Mouse (Mus musculus): Measurements from ENCODE around the gene Il1a. TPM values are rescaled to one million over a fixed set of nuclear protein-coding genes. Genes with fewer than 3 reads are reported as not detected.

Il1a gene
- polyA plus RNA-seq, 1 experiment from 2014 or later, result 3.7 TPM

GRCm38 (mm10) chr2:129263073-129263472 lies 46.7 kb downstream of the Il1a start:
- peak overlapping the region; percentile 89 for H3K27ac ChIP-seq
- peaks cover 42% of the 10 kb centered on the region for H3K4me1 ChIP-seq (replicated peaks)
- 48% methylated on average over 5 of the region's 5 CpGs for WGBS (ENCODE audit: insufficient replicate concordance)
- H3K9me3 ChIP-seq (replicated peaks), result no peaks in the 10 kb centered on the region
- DNase-seq (no peak), ATAC-seq (ENCODE audit: low read depth) (peak; percentile 77)
- peak overlapping the region; percentile 58 for H3K9ac ChIP-seq
- H3K27me3 ChIP-seq, result 0 out of 2 replicates have a peak, but pooled peaks cover 6% of the 10 kb centered on the region
- H3K36me3 ChIP-seq, result peaks cover 22% of the 10 kb centered on the region
- peak overlapping the region; percentile 23 for H3K4me2 ChIP-seq
- no peak overlapping the region for H3K4me3 ChIP-seq (replicated peaks)

GRCm38 (mm10) chr2:129261151-129261794 lies 48.5 kb downstream of the Il1a start:
- H3K36me3 ChIP-seq, result peaks cover 4% of the 10 kb centered on the region
- H3K27ac ChIP-seq, result 0 out of 2 replicates have a peak overlapping the region, but pooled peaks have one; percentile 24
- peaks cover 51% of the 10 kb centered on the region for H3K4me1 ChIP-seq (replicated peaks)
- no peak overlapping the region for H3K9ac ChIP-seq
- 0 out of 2 replicates have a peak, but pooled peaks cover 6% of the 10 kb centered on the region for H3K27me3 ChIP-seq
- ATAC-seq (ENCODE audit: low read depth), result no peak
- no peak overlapping the region for H3K4me2 ChIP-seq
- 31% methylated on average over 6 of the region's 6 CpGs for WGBS (ENCODE audit: insufficient replicate concordance)
- H3K4me3 ChIP-seq (replicated peaks), result no peak overlapping the region
- DNase-seq, result no peak
- H3K9me3 ChIP-seq (replicated peaks), result no peaks in the 10 kb centered on the region

- WGBS (ENCODE audit: insufficient replicate concordance), result 58% methylated on average over 3 of the region's 3 CpGs
- H3K4me3 ChIP-seq (replicated peaks), result no peak overlapping the region
- ATAC-seq (ENCODE audit: low read depth), result no peak
- no peaks in the 10 kb centered on the region for H3K36me3 ChIP-seq
- H3K9ac ChIP-seq, result no peak overlapping the region; the same call in 1 of the 2 replicates
- no peak overlapping the region for H3K27ac ChIP-seq
- peaks cover 57% of the 10 kb centered on the region for H3K4me1 ChIP-seq (replicated peaks)
- no peaks in the 10 kb centered on the region for H3K9me3 ChIP-seq (replicated peaks)
- no peak for DNase-seq
- H3K4me2 ChIP-seq, result no peak overlapping the region
- H3K27me3 ChIP-seq, result 0 out of 2 replicates have a peak, but pooled peaks cover 6% of the 10 kb centered on the region
Observed at GRCm38 (mm10) chr2:129260646-129261045, 49.1 kb downstream of the Il1a start.

- Histone ChIP-seq H3K27ac (peak overlapping the region; percentile 64), H3K36me3 (no peaks in the 10 kb centered on the region), H3K9ac (peak overlapping the region; percentile 26; the same call in 1 of the 2 replicates), H3K27me3 (0 out of 2 replicates have a peak, but pooled peaks cover 6% of the 10 kb centered on the region), H3K4me2 (no peak overlapping the region), H3K9me3 (replicated peaks) (no peaks in the 10 kb centered on the region), H3K4me3 (replicated peaks) (no peak overlapping the region), H3K4me1 (replicated peaks) (peaks cover 58% of the 10 kb centered on the region)
- 35% methylated on average over 7 of the region's 7 CpGs for WGBS (ENCODE audit: insufficient replicate concordance)
- ATAC-seq (ENCODE audit: low read depth) (peak; percentile 24), DNase-seq (peak; percentile 63)
Observed at GRCm38 (mm10) chr2:129258475-129259211, 51.1 kb downstream of the Il1a start.

- Histone ChIP-seq H3K27me3 (0 out of 2 replicates have a peak, but pooled peaks cover 6% of the 10 kb centered on the region), H3K9me3 (replicated peaks) (no peaks in the 10 kb centered on the region), H3K27ac (peak overlapping the region; percentile 64), H3K4me2 (no peak overlapping the region), H3K4me1 (replicated peaks) (peaks cover 52% of the 10 kb centered on the region), H3K9ac (peak overlapping the region; percentile 22; the same call in 1 of the 2 replicates), H3K36me3 (no peaks in the 10 kb centered on the region), H3K4me3 (replicated peaks) (no peak overlapping the region)
- DNase-seq (no peak), ATAC-seq (ENCODE audit: low read depth) (no peak)
- WGBS (ENCODE audit: insufficient replicate concordance), result 85% methylated on average over 3 of the region's 3 CpGs
Observed at GRCm38 (mm10) chr2:129258056-129258455, 51.7 kb downstream of the Il1a start.

- no peak overlapping the region for H3K4me3 ChIP-seq (replicated peaks)
- DNase-seq (no peak), ATAC-seq (ENCODE audit: low read depth) (no peak)
- H3K27ac ChIP-seq, result peak overlapping the region; percentile 50
- H3K9me3 ChIP-seq (replicated peaks), result no peaks in the 10 kb centered on the region
- H3K4me1 ChIP-seq (replicated peaks), result peaks cover 37% of the 10 kb centered on the region
- H3K36me3 ChIP-seq, result no peaks in the 10 kb centered on the region
- no peak overlapping the region for H3K4me2 ChIP-seq
- 79% methylated on average over 4 of the region's 4 CpGs for WGBS (ENCODE audit: insufficient replicate concordance)
- 0 out of 2 replicates have a peak, but pooled peaks cover 6% of the 10 kb centered on the region for H3K27me3 ChIP-seq
- peak overlapping the region; percentile 26; the same call in 1 of the 2 replicates for H3K9ac ChIP-seq
Observed at GRCm38 (mm10) chr2:129256006-129256405, 53.8 kb downstream of the Il1a start.

- no peaks in the 10 kb centered on the region for H3K27me3 ChIP-seq
- H3K9ac ChIP-seq, result no peak overlapping the region
- peaks cover 35% of the 10 kb centered on the region for H3K4me1 ChIP-seq (replicated peaks)
- DNase-seq (no peak), ATAC-seq (ENCODE audit: low read depth) (no peak)
- no peak overlapping the region for H3K4me3 ChIP-seq (replicated peaks)
- no peaks in the 10 kb centered on the region for H3K9me3 ChIP-seq (replicated peaks)
- no peak overlapping the region for H3K27ac ChIP-seq
- 65% methylated on average over 2 of the region's 2 CpGs for WGBS (ENCODE audit: insufficient replicate concordance)
- no peaks in the 10 kb centered on the region for H3K36me3 ChIP-seq
- no peak overlapping the region for H3K4me2 ChIP-seq
Observed at GRCm38 (mm10) chr2:129254076-129254475, 55.7 kb downstream of the Il1a start.

- H3K9me3 ChIP-seq (replicated peaks), result no peaks in the 10 kb centered on the region
- no peak for ATAC-seq (ENCODE audit: low read depth)
- H3K4me2 ChIP-seq, result no peak overlapping the region
- DNase-seq, result no peak
- no peak overlapping the region for H3K4me3 ChIP-seq (replicated peaks)
- peaks cover 31% of the 10 kb centered on the region for H3K4me1 ChIP-seq (replicated peaks)
- no peaks in the 10 kb centered on the region for H3K36me3 ChIP-seq
- no peak overlapping the region for H3K27ac ChIP-seq
- no peaks in the 10 kb centered on the region for H3K27me3 ChIP-seq
- H3K9ac ChIP-seq, result 0 out of 2 replicates have a peak overlapping the region, but pooled peaks have one; percentile 1
- 72% methylated on average over 2 of the region's 2 CpGs for WGBS (ENCODE audit: insufficient replicate concordance)
Observed at GRCm38 (mm10) chr2:129253631-129253970, 56.2 kb downstream of the Il1a start.

GRCm38 (mm10) chr2:129252836-129253630 lies 56.7 kb downstream of the Il1a start:
- Histone ChIP-seq H3K36me3 (no peaks in the 10 kb centered on the region), H3K27me3 (no peaks in the 10 kb centered on the region), H3K4me3 (replicated peaks) (no peak overlapping the region), H3K27ac (peak overlapping the region; percentile 32), H3K9ac (0 out of 2 replicates have a peak overlapping the region, but pooled peaks have one; percentile 1), H3K4me2 (no peak overlapping the region), H3K4me1 (replicated peaks) (peaks cover 26% of the 10 kb centered on the region), H3K9me3 (replicated peaks) (no peaks in the 10 kb centered on the region)
- 85% methylated on average over 19 of the region's 19 CpGs for WGBS (ENCODE audit: insufficient replicate concordance)
- ATAC-seq (ENCODE audit: low read depth) (no peak), DNase-seq (no peak)

Measured in liver, embryonic 13.5 days (tissue).